Mouse (Mus musculus): ENCODE results near the gene Syce2. TPM values are rescaled to one million over a fixed set of nuclear protein-coding genes. Genes with fewer than 3 reads are reported as not detected.

Syce2 gene
- polyA plus RNA-seq, 1 experiment = 63.0 TPM

DNA sequence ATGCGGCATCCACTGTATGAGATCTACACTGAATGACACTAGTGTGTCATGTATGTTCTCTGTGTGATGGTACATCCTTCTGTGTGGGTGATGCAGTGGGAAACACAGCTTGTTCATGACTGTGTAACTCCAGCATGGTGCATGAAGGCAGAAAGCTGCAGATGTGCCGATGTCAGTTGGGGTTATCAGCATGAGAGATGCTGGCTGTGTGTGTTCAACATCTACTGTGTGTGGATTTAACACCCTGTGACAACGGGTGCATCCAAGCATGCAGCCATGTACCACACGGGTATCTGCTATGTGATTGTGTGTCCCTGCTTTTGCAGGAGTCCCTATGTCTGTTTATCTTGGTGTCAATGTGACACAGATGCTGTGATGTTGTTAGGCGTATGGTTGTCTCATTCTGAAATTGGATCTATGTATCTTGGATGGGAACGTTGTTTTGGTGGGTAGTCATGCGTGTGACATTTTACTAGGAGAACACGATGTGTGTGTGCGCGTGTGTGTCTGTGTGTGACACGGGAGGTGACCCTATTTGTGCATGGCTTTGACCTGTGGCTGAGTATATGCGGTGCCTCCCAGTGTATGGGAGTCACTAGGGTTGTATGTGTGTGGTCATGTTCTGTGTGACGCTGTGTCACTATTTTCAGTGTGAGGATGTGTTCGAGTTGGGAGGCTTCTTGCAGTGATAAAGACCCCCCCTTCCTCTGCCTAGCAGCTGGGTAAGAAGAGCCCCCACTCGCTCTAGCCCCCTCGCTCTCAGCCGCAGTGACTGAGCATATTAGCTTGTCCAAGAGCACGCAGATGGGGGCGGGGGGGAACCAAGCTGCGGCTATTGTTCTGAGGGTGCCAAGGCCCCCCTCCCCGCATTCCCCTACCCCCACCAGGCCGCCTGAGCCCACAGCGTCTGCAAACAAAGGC lies 64.4 kb downstream of the Syce2 start:
- Histone ChIP-seq H3K27me3 (replicated peaks) (peaks cover 78% of the 10 kb centered on the region), H3K4me3 (replicated peaks) (peak overlapping the region; percentile 89), H3K36me3 (replicated peaks; ENCODE audit: low read length) (no peaks in the 10 kb centered on the region), H3K9me3 (no peaks in the 10 kb centered on the region), H3K4me1 (peaks cover 39% of the 10 kb centered on the region)
- TF ChIP-seq FLI1 (IDR thresholded peaks at IDR 0.05; ENCODE audit: low read length) (no peak), GATA1 (IDR thresholded peaks at IDR 0.05; ENCODE audit: borderline replicate concordance, low read length) (no peak)

- H3K9me3 ChIP-seq = no peaks in the 10 kb centered on the region
- peaks cover 79% of the 10 kb centered on the region for H3K27me3 ChIP-seq (replicated peaks)
- H3K4me1 ChIP-seq = peaks cover 39% of the 10 kb centered on the region
- peak within 1 kb of the TSS; percentile 89 for H3K4me3 ChIP-seq (replicated peaks)
- H3K36me3 ChIP-seq (replicated peaks; ENCODE audit: low read length) = no peaks in the 10 kb centered on the region
- TF ChIP-seq GATA1 (IDR thresholded peaks at IDR 0.05; ENCODE audit: borderline replicate concordance, low read length) (no peak), FLI1 (IDR thresholded peaks at IDR 0.05; ENCODE audit: low read length) (no peak)
Observed at GRCm38 (mm10) chr8:84936962-84937546, 65.1 kb downstream of the Syce2 start, which contains the start of gene Mast1. Gene Mast1, minus strand, starts transcription at chr8:84937359.

Other genes with a start within 250 kb of the Syce2 start
- 106 and 333 TPM in 2 replicates for gene Ier2, start 209.3 kb upstream of the Syce2 start, polyA plus RNA-seq (2012; ENCODE audit: insufficient read depth, low replicate concordance)
- 107 and 120 TPM in 2 replicates for gene Trmt1, start 185.8 kb upstream of the Syce2 start, polyA plus RNA-seq (2012; ENCODE audit: insufficient read depth, low replicate concordance)
- 144 and 266 TPM in 2 replicates for gene Nacc1, start 184.2 kb upstream of the Syce2 start, polyA plus RNA-seq (2012; ENCODE audit: insufficient read depth, low replicate concordance)
- 347 and 510 TPM in 2 replicates for gene Lyl1, start 170.7 kb upstream of the Syce2 start, polyA plus RNA-seq (2012; ENCODE audit: insufficient read depth, low replicate concordance)
- gene G430095P16Rik, start 149.1 kb upstream of the Syce2 start, polyA plus RNA-seq (2012; ENCODE audit: insufficient read depth, low replicate concordance) = 2.7 and 19.7 TPM in 2 replicates
- 18.4 and 27.4 TPM in 2 replicates for gene Nfix, start 71.8 kb upstream of the Syce2 start, polyA plus RNA-seq (2012; ENCODE audit: insufficient read depth, low replicate concordance)
- gene Dand5, start 49.3 kb upstream of the Syce2 start, polyA plus RNA-seq (2012; ENCODE audit: insufficient read depth, low replicate concordance) = 3.1 TPM in 1 of 2 replicates, not detected in the other
- 37.4 and 49.3 TPM in 2 replicates for gene Gadd45gip1, start 40.6 kb upstream of the Syce2 start, polyA plus RNA-seq (2012; ENCODE audit: insufficient read depth, low replicate concordance)
- 338 and 623 TPM in 2 replicates for gene Rad23a, start 31.4 kb upstream of the Syce2 start, polyA plus RNA-seq (2012; ENCODE audit: insufficient read depth, low replicate concordance)
- 235 and 510 TPM in 2 replicates for gene Calr, start 25.2 kb upstream of the Syce2 start, polyA plus RNA-seq (2012; ENCODE audit: insufficient read depth, low replicate concordance)
- 30.7 and 64.8 TPM in 2 replicates for gene Farsa, start 15.1 kb upstream of the Syce2 start, polyA plus RNA-seq (2012; ENCODE audit: insufficient read depth, low replicate concordance)
- 13.9 and 24.1 TPM in 2 replicates for gene Gcdh, start 21.8 kb downstream of the Syce2 start, polyA plus RNA-seq (2012; ENCODE audit: insufficient read depth, low replicate concordance)
- gene Klf1, start 29.8 kb downstream of the Syce2 start, polyA plus RNA-seq (2012; ENCODE audit: insufficient read depth, low replicate concordance) = 7.9 and 11.9 TPM in 2 replicates
- 3.5 and 13.5 TPM in 2 replicates for gene Dnase2a, start 36.4 kb downstream of the Syce2 start, polyA plus RNA-seq (2012; ENCODE audit: insufficient read depth, low replicate concordance)
- 0.20 TPM in 1 of 2 replicates, not detected in the other for gene Mast1, start 65.2 kb downstream of the Syce2 start, polyA plus RNA-seq (2012; ENCODE audit: insufficient read depth, low replicate concordance)
- not detected in 2 replicates for gene Rtbdn, start 74.9 kb downstream of the Syce2 start, polyA plus RNA-seq (2012; ENCODE audit: insufficient read depth, low replicate concordance)
- not detected in 2 replicates for gene Gm49661, start 97.3 kb downstream of the Syce2 start, polyA plus RNA-seq (2012; ENCODE audit: insufficient read depth, low replicate concordance)
- gene Prdx2, start 97.5 kb downstream of the Syce2 start, polyA plus RNA-seq (2012; ENCODE audit: insufficient read depth, low replicate concordance) = 68.6 and 73.1 TPM in 2 replicates
- gene Rnaseh2a, start 97.7 kb downstream of the Syce2 start, polyA plus RNA-seq (2012; ENCODE audit: insufficient read depth, low replicate concordance) = 248 and 286 TPM in 2 replicates
- 743 and 797 TPM in 2 replicates for gene Junb, start 106.6 kb downstream of the Syce2 start, polyA plus RNA-seq (2012; ENCODE audit: insufficient read depth, low replicate concordance)
- 7.3 and 8.9 TPM in 2 replicates for gene Hook2, start 118.5 kb downstream of the Syce2 start, polyA plus RNA-seq (2012; ENCODE audit: insufficient read depth, low replicate concordance)
- gene Best2, start 142.4 kb downstream of the Syce2 start, polyA plus RNA-seq (2012; ENCODE audit: insufficient read depth, low replicate concordance) = 0.27 TPM in 1 of 2 replicates, not detected in the other
- gene Asna1, start 153.2 kb downstream of the Syce2 start, polyA plus RNA-seq (2012; ENCODE audit: insufficient read depth, low replicate concordance) = 103 and 181 TPM in 2 replicates
- 123 and 539 TPM in 2 replicates for gene Trir, start 154.7 kb downstream of the Syce2 start, polyA plus RNA-seq (2012; ENCODE audit: insufficient read depth, low replicate concordance)
- 5.1 and 5.3 TPM in 2 replicates for gene Tnpo2, start 164.8 kb downstream of the Syce2 start, polyA plus RNA-seq (2012; ENCODE audit: insufficient read depth, low replicate concordance)
- gene Fbxw9, start 187.9 kb downstream of the Syce2 start, polyA plus RNA-seq (2012; ENCODE audit: insufficient read depth, low replicate concordance) = 14.6 and 15.5 TPM in 2 replicates
- 8.7 TPM in 1 of 2 replicates, not detected in the other for gene Gm5741, start 195.9 kb downstream of the Syce2 start, polyA plus RNA-seq (2012; ENCODE audit: insufficient read depth, low replicate concordance)
- 43.5 and 103 TPM in 2 replicates for gene Dhps, start 199.6 kb downstream of the Syce2 start, polyA plus RNA-seq (2012; ENCODE audit: insufficient read depth, low replicate concordance)
- gene Wdr83os, start 208.6 kb downstream of the Syce2 start, polyA plus RNA-seq (2012; ENCODE audit: insufficient read depth, low replicate concordance) = 8.8 and 10.6 TPM in 2 replicates
- 19.7 TPM in 1 of 2 replicates, not detected in the other for gene Wdr83, start 209.2 kb downstream of the Syce2 start, polyA plus RNA-seq (2012; ENCODE audit: insufficient read depth, low replicate concordance)
- gene Man2b1, start 211.2 kb downstream of the Syce2 start, polyA plus RNA-seq (2012; ENCODE audit: insufficient read depth, low replicate concordance) = 3.8 and 26.4 TPM in 2 replicates